Mouse (Mus musculus) gastrocnemius, postnatal 25 days (tissue): ENCODE measurements around the gene Cd84. TPM values are rescaled to one million over a fixed set of nuclear protein-coding genes. Genes with fewer than 3 reads are reported as not detected.
"Not testable (repeated sequence)": the region's sequence is repeated elsewhere in the genome, so short reads cannot be mapped to it uniquely, and the experiment has no call there.

Experiments
- DNase-seq: peaks from one replicate; pipeline ENCODE4 v3.0.0; 2022
- long read RNA-seq, 2 experiments: library from polyadenylated mRNA; stranded (forward); transcript quantifications; one replicate each; pipeline ENCODE4 v2.0.0; 2021
- total RNA-seq, 2 experiments: library from RNA; stranded (reverse); gene quantifications; 1 replicate in 1 of 2; 2 replicates in 1 of 2; pipeline ENCODE4 v1.2.3; 2021

Cd84 gene
- under 1 TPM; 0.64 to 0.96 TPM for total RNA-seq
- long read RNA-seq, experiment 1: 0 reads
- long read RNA-seq, experiment 2: 0 reads

- DNase-seq: no peak
Observed at GRCm38 (mm10) chr1:171839488-171839887, at the start of gene Cd84. Gene Cd84, plus strand, starts transcription at chr1:171839697.

- no peak for DNase-seq
Observed at GRCm38 (mm10) chr1:171791491-171791890, 48.0 kb upstream of the Cd84 start.

GRCm38 (mm10) chr1:171796185-171796584, 43.3 kb upstream of the Cd84 start:
- DNase-seq: no peak

GRCm38 (mm10) chr1:171797840-171798239, 41.7 kb upstream of the Cd84 start:
- no peak for DNase-seq

- no peak for DNase-seq
Observed at GRCm38 (mm10) chr1:171799648-171800047, 39.8 kb upstream of the Cd84 start.

GRCm38 (mm10) chr1:171811048-171811447, 28.4 kb upstream of the Cd84 start:
- DNase-seq: not testable (repeated sequence)

- no peak for DNase-seq
Observed at GRCm38 (mm10) chr1:171815545-171816439, 23.7 kb upstream of the Cd84 start.

- no peak for DNase-seq
Observed at GRCm38 (mm10) chr1:171816991-171817390, 22.5 kb upstream of the Cd84 start.

GRCm38 (mm10) chr1:171821331-171821730, 18.2 kb upstream of the Cd84 start:
- no peak for DNase-seq

- no peak for DNase-seq
Observed at GRCm38 (mm10) chr1:171825462-171825861, 14.0 kb upstream of the Cd84 start.

- DNase-seq: no peak
Observed at GRCm38 (mm10) chr1:171826164-171826563, 13.3 kb upstream of the Cd84 start.

- no peak for DNase-seq
Observed at GRCm38 (mm10) chr1:171827674-171828073, 11.8 kb upstream of the Cd84 start.

- no peak for DNase-seq
Observed at GRCm38 (mm10) chr1:171840450-171841023, 1.0 kb downstream of the Cd84 start.

- peak; percentile 13 for DNase-seq
Observed at GRCm38 (mm10) chr1:171845035-171845754, 5.7 kb downstream of the Cd84 start.

- no peak for DNase-seq
Observed at GRCm38 (mm10) chr1:171848201-171848600, 8.7 kb downstream of the Cd84 start.

- DNase-seq: no peak
Observed at GRCm38 (mm10) chr1:171848757-171849156, 9.3 kb downstream of the Cd84 start.

GRCm38 (mm10) chr1:171849454-171849853, 10.0 kb downstream of the Cd84 start:
- no peak for DNase-seq

- no peak for DNase-seq
Observed at GRCm38 (mm10) chr1:171865467-171865866, 26.0 kb downstream of the Cd84 start.

- DNase-seq: no peak
Observed at GRCm38 (mm10) chr1:171886989-171887388, 47.5 kb downstream of the Cd84 start.

GRCm38 (mm10) chr1:171895364-171895763, 55.9 kb downstream of the Cd84 start, which contains the start of gene Gm10521:
Gene Gm10521, plus strand, starts transcription at chr1:171895664.
- not testable (repeated sequence) for DNase-seq

- DNase-seq: no peak
Observed at GRCm38 (mm10) chr1:171904011-171904410, 64.5 kb downstream of the Cd84 start.

- DNase-seq: no peak
Observed at GRCm38 (mm10) chr1:171915638-171916458, 76.4 kb downstream of the Cd84 start.
